Comparison of ENCODE assay signal across 8 mouse cellular contexts in genomic region chr9:31030532-31031413, GRCm38 (mm10). TPM values are rescaled to one million over a fixed set of nuclear protein-coding genes. Genes with fewer than 3 reads are reported as not detected.
DNase-seq lines count a peak whose midpoint lies in the region; ATAC-seq and TF ChIP-seq lines count a peak whose summit lies in the region.

Zbtb44 (plus strand) TSS chr9:31030644.

- H3K27me3 ChIP-seq in forebrain, postnatal 0 days (ENCODE audit: insufficient read depth, low read length): no peaks in the 10 kb centered on the region
- H3K27me3 ChIP-seq in hindbrain, embryonic 12.5 days: no peaks in the 10 kb centered on the region
- no peaks in the 10 kb centered on the region for H3K27me3 ChIP-seq in midbrain, embryonic 10.5 days (ENCODE audit: low read depth, poor library complexity, severe bottlenecking)

- DNase-seq in kidney, adult 18-20 months: peak; percentile 83
- no peak for DNase-seq in kidney, postnatal 14 days
- DNase-seq in c-Kit-positive CD71-positive TER-119-negative erythroid progenitor cells, embryonic 14.5 days (ENCODE audit: low read depth): peak; percentile 34
- no peak for DNase-seq in forebrain, postnatal 0 days
- no peak for DNase-seq in left cerebral cortex, postnatal 25 days (ENCODE audit: low spot score in 2 of 2)
- DNase-seq in midbrain, embryonic 10.5 days (ENCODE audit: low spot score): no peak
- peak; percentile 73 to 90 for DNase-seq in spleen, postnatal 4 days (ENCODE audit: low spot score in 2 of 2)

- peak; percentile 13 for TF ChIP-seq CTCF in forebrain, postnatal 0 days (IDR thresholded peaks at IDR 0.05; ENCODE audit: low read depth)

- peaks cover 3% of the 10 kb centered on the region; the same call in 1 of the 2 replicates for H3K36me3 ChIP-seq in forebrain, postnatal 0 days (ENCODE audit: insufficient read depth)
- peaks cover 3% of the 10 kb centered on the region; the same call in 1 of the 2 replicates for H3K36me3 ChIP-seq in hindbrain, embryonic 12.5 days
- no peaks in the 10 kb centered on the region; the same call in 1 of the 2 replicates for H3K36me3 ChIP-seq in midbrain, embryonic 10.5 days

- peak within 1 kb of the TSS; percentile 95 for H3K9ac ChIP-seq in forebrain, postnatal 0 days
- peak within 1 kb of the TSS; percentile 88 for H3K9ac ChIP-seq in hindbrain, embryonic 12.5 days

- H3K27ac ChIP-seq in forebrain, postnatal 0 days (ENCODE audit: low read depth, low read length): peak within 1 kb of the TSS; percentile 95
- H3K27ac ChIP-seq in hindbrain, embryonic 12.5 days: peak within 1 kb of the TSS; percentile 98
- peak within 1 kb of the TSS; percentile 99 for H3K27ac ChIP-seq in midbrain, embryonic 10.5 days (replicated peaks)

- peak within 1 kb of the TSS; percentile 81 for H3K4me2 ChIP-seq in forebrain, postnatal 0 days (ENCODE audit: low read depth)
- peak within 1 kb of the TSS; percentile 67 for H3K4me2 ChIP-seq in hindbrain, embryonic 12.5 days (replicated peaks)

- H3K9me3 ChIP-seq in forebrain, postnatal 0 days (ENCODE audit: low read length): no peaks in the 10 kb centered on the region
- no peaks in the 10 kb centered on the region for H3K9me3 ChIP-seq in hindbrain, embryonic 12.5 days (replicated peaks)
- H3K9me3 ChIP-seq in midbrain, embryonic 10.5 days (replicated peaks): no peaks in the 10 kb centered on the region

- H3K4me3 ChIP-seq in forebrain, postnatal 0 days (ENCODE audit: low read depth, low read length): peak within 1 kb of the TSS; percentile 91
- H3K4me3 ChIP-seq in hindbrain, embryonic 12.5 days: peak within 1 kb of the TSS; percentile 64
- H3K4me3 ChIP-seq in midbrain, embryonic 10.5 days: peak within 1 kb of the TSS; percentile 94

- H3K4me1 ChIP-seq in forebrain, postnatal 0 days (ENCODE audit: insufficient read depth): no peaks in the 10 kb centered on the region
- H3K4me1 ChIP-seq in hindbrain, embryonic 12.5 days: peaks cover 14% of the 10 kb centered on the region
- peaks cover 28% of the 10 kb centered on the region for H3K4me1 ChIP-seq in midbrain, embryonic 10.5 days

- WGBS in forebrain, postnatal 0 days: under 1% methylated on average over 68 of the region's 79 CpGs
- under 1% methylated on average over 59 of the region's 79 CpGs for WGBS in hindbrain, embryonic 12.5 days
- under 1% methylated on average over 62 of the region's 79 CpGs for WGBS in midbrain, embryonic 10.5 days

- peak; percentile 87 for ATAC-seq in forebrain, postnatal 0 days
- ATAC-seq in hindbrain, embryonic 12.5 days (ENCODE audit: low FRiP score): peak; percentile 91

- intact Hi-C loops in left cerebral cortex, postnatal 25 days (cut with DNase I): no loop called here

RNA-seq across cellular contexts. Expression of gene Zbtb44, which starts in this region (rescaled TPM):
- total RNA-seq in forebrain, postnatal 0 days (2014; rRNA removed): 20.2 and 22.1 TPM in 2 replicates
- polyA plus RNA-seq in forebrain, postnatal 0 days (2015; fragmentation: Nextera tagmentation; extraction: Ambion mirVana): 3.2 and 5.3 TPM in 2 replicates
- 7.1 TPM in 2 replicates for polyA plus RNA-seq in hindbrain, embryonic 12.5 days (2016; fragmentation: Nextera tagmentation; extraction: Ambion mirVana)
- total RNA-seq in left cerebral cortex, postnatal 25 days (2021): 10 to 100 TPM; 39.8 to 42.1 TPM
- 3.6 and 4.4 TPM in 2 replicates for polyA plus RNA-seq in midbrain, embryonic 10.5 days (2016; fragmentation: Nextera tagmentation; extraction: Ambion mirVana)

Comparison
In these comparisons a context has a peak if more than half of its experiments do, and no peak if none do; other contexts are left out.
1. DNase-seq: peak in kidney, adult 18-20 months (single experiment), c-Kit-positive CD71-positive TER-119-negative erythroid progenitor cells, embryonic 14.5 days (single experiment) and spleen, postnatal 4 days (2 of 2); none in kidney, postnatal 14 days (single experiment), forebrain, postnatal 0 days (single experiment), left cerebral cortex, postnatal 25 days (0 of 2) and midbrain, embryonic 10.5 days (single experiment).
2. Peak in every context shown above with its lines, with median percentiles within 50 percentile points of each other: H3K27ac ChIP-seq and H3K4me3 ChIP-seq.